Mouse (Mus musculus): ENCODE results near the gene Sag. TPM values are rescaled to one million over a fixed set of nuclear protein-coding genes. Genes with fewer than 3 reads are reported as not detected.

Sag gene
- polyA plus RNA-seq, 1 experiment from 2014 or later, result 3.2 TPM

GRCm38 (mm10) chr1:87856823-87857222 is 53.3 kb downstream of the Sag start:
- Histone ChIP-seq H3K4me1 (peaks cover 29% of the 10 kb centered on the region), H3K4me2 (no peak overlapping the region), H3K9ac (no peak overlapping the region), H3K9me3 (no peaks in the 10 kb centered on the region), H3K4me3 (no peak overlapping the region), H3K27ac (no peak overlapping the region), H3K27me3 (no peaks in the 10 kb centered on the region), H3K36me3 (no peaks in the 10 kb centered on the region)
- 76% methylated on average over 3 of the region's 3 CpGs for WGBS
- ATAC-seq (ENCODE audit: insufficient number of reproducible peaks, insufficient read depth, low FRiP score, low TSS enrichment, low read depth), result no peak

DNA sequence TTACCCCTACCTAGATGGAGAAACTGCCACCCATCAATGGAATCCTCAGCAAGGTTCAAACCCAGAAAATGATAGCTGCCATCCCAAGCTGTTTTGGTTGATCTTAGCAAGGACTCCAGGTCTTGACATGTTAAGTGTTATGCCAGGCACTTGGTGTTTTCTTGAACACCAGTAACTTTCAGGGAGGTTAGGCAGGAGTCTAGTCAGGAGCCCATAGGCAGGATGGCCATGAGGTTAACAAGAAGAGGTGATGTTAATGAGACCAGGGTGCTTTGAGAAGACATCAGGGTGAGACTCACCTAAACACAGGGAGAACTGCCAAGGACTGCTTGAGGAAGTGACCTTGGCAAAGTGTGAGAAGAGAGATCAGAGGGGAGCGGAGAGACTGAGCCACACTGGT is 54.6 kb downstream of the Sag start:
- peaks cover 24% of the 10 kb centered on the region for H3K4me1 ChIP-seq
- H3K9me3 ChIP-seq, result no peaks in the 10 kb centered on the region
- H3K27me3 ChIP-seq, result no peaks in the 10 kb centered on the region
- H3K36me3 ChIP-seq, result no peaks in the 10 kb centered on the region
- H3K27ac ChIP-seq, result no peak overlapping the region
- whole genome bisulfite sequencing, result 97% methylated on average over 1 of the region's 1 CpGs
- H3K9ac ChIP-seq, result no peak overlapping the region
- no peak overlapping the region for H3K4me2 ChIP-seq
- H3K4me3 ChIP-seq, result no peak overlapping the region
- ATAC-seq (ENCODE audit: insufficient number of reproducible peaks, insufficient read depth, low FRiP score, low TSS enrichment, low read depth), result no peak

- no peak overlapping the region for H3K27ac ChIP-seq
- peaks cover 26% of the 10 kb centered on the region for H3K4me1 ChIP-seq
- ATAC-seq (ENCODE audit: insufficient number of reproducible peaks, insufficient read depth, low FRiP score, low TSS enrichment, low read depth), result no peak
- 95% methylated on average over 2 of the region's 2 CpGs for WGBS
- H3K27me3 ChIP-seq, result no peaks in the 10 kb centered on the region
- no peak overlapping the region for H3K4me3 ChIP-seq
- no peaks in the 10 kb centered on the region for H3K9me3 ChIP-seq
- H3K4me2 ChIP-seq, result no peak overlapping the region
- no peaks in the 10 kb centered on the region for H3K36me3 ChIP-seq
- no peak overlapping the region for H3K9ac ChIP-seq
Observed at GRCm38 (mm10) chr1:87858529-87858928, 55.0 kb downstream of the Sag start.

DNA sequence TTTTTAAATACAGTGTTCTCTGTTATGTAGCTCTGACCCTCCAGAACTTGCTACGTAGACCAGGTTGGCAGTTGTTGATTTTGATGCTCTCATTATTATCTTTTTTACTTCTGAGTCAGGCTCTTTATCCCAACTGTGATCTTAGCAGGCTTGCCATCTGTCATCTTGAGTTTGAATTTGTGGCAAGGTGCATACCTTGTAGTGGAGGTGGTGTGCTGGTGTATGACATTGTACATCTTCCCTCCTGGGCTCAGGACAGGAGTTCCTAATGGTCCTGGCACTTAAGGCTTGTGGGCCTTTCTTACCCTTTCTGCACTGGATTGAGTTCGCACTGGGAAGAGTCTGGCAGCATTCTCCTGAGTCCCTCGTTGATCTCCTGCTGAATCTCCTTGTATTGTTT is 60.1 kb downstream of the Sag start:
- Histone ChIP-seq H3K4me1 (peaks cover 13% of the 10 kb centered on the region), H3K27ac (no peak overlapping the region), H3K9me3 (no peaks in the 10 kb centered on the region), H3K4me3 (no peak overlapping the region), H3K9ac (no peak overlapping the region), H3K36me3 (no peaks in the 10 kb centered on the region), H3K4me2 (no peak overlapping the region), H3K27me3 (no peaks in the 10 kb centered on the region)
- no peak for ATAC-seq (ENCODE audit: insufficient number of reproducible peaks, insufficient read depth, low FRiP score, low TSS enrichment, low read depth)
- 79% methylated on average over 3 of the region's 3 CpGs for WGBS

DNA sequence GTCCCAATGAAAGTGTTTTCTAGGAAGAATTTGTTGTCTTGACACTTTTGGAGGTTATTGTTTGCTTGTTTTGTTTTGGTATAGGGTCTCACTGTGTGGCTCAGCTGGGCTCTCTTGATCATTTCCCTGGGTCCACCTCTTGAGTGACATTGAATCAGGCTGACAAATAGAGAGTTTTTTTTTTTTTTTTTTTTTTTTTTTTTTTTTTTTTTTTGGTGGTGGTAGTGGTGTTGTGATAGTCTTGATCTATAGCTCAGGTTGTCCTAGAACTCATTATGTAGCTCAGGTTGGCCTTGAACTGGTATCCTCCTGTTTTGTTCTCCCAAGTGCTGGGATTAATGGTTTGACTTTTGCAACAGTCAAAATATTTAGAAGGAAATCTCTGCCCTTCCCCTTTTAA is 61.4 kb downstream of the Sag start:
- H3K4me3 ChIP-seq, result no peak overlapping the region
- no peaks in the 10 kb centered on the region for H3K36me3 ChIP-seq
- H3K27me3 ChIP-seq, result no peaks in the 10 kb centered on the region
- ATAC-seq (ENCODE audit: insufficient number of reproducible peaks, insufficient read depth, low FRiP score, low TSS enrichment, low read depth), result no peak
- H3K4me1 ChIP-seq, result peaks cover 13% of the 10 kb centered on the region
- no peak overlapping the region for H3K27ac ChIP-seq
- no peak overlapping the region for H3K9ac ChIP-seq
- H3K9me3 ChIP-seq, result no peaks in the 10 kb centered on the region
- H3K4me2 ChIP-seq, result no peak overlapping the region

DNA sequence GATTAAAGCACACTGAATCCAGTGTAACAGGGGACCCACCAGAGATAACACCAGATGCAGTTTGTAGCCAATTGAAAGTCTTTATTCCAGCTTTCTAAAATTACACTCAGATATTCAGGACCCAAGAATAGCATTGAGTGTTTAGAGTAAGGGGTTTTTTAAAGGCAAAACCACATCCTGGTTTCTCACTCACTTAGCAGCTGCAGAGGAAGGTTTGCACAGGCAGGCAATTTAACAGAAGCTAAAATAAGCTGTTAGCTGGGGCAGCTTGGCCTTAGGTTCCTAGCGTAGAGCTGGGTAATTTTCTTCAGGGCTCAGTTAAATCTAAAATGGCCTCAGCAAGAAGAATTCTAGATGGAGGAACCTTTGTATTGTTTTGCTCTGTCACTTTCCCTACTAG is 63.2 kb downstream of the Sag start:
- no peak overlapping the region for H3K27ac ChIP-seq
- H3K9me3 ChIP-seq, result no peaks in the 10 kb centered on the region
- H3K4me3 ChIP-seq, result no peak overlapping the region
- 84% methylated on average over 1 of the region's 1 CpGs for WGBS
- no peak overlapping the region for H3K4me2 ChIP-seq
- H3K36me3 ChIP-seq, result no peaks in the 10 kb centered on the region
- no peaks in the 10 kb centered on the region for H3K27me3 ChIP-seq
- H3K9ac ChIP-seq, result no peak overlapping the region
- peaks cover 22% of the 10 kb centered on the region for H3K4me1 ChIP-seq
- ATAC-seq (ENCODE audit: insufficient number of reproducible peaks, insufficient read depth, low FRiP score, low TSS enrichment, low read depth), result no peak

GRCm38 (mm10) chr1:87871546-87871945 is 68.1 kb downstream of the Sag start:
- Histone ChIP-seq H3K4me3 (no peak overlapping the region), H3K9me3 (no peaks in the 10 kb centered on the region), H3K27ac (no peak overlapping the region), H3K36me3 (no peaks in the 10 kb centered on the region), H3K4me1 (peaks cover 10% of the 10 kb centered on the region; the same call in 1 of the 2 replicates), H3K4me2 (no peak overlapping the region), H3K9ac (no peak overlapping the region), H3K27me3 (no peaks in the 10 kb centered on the region)
- ATAC-seq (ENCODE audit: insufficient number of reproducible peaks, insufficient read depth, low FRiP score, low TSS enrichment, low read depth), result no peak

DNA sequence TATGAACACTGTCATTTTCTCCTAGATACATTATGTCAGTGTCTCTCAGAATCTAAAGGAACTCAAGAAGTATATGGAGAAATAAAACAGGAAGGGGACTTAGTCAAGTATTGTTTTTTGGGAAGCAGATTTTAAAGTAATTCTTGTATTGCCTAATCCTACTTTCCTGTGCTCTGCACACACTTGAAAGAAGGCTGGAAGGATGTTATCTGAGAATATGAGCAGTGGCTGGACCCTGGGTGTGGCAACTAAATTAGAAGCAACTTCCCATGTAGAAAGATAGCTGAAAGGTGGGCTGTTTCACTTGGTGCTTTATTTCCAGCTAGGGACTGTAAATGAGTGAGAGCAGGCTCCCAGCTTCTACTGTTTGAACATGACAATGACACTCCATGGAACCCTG is 69.6 kb downstream of the Sag start:
- Histone ChIP-seq H3K4me2 (no peak overlapping the region), H3K9ac (no peak overlapping the region), H3K27ac (no peak overlapping the region), H3K9me3 (no peaks in the 10 kb centered on the region), H3K4me3 (no peak overlapping the region), H3K4me1 (peaks cover 24% of the 10 kb centered on the region), H3K36me3 (no peaks in the 10 kb centered on the region), H3K27me3 (no peaks in the 10 kb centered on the region)
- ATAC-seq (ENCODE audit: insufficient number of reproducible peaks, insufficient read depth, low FRiP score, low TSS enrichment, low read depth), result no peak

DNA sequence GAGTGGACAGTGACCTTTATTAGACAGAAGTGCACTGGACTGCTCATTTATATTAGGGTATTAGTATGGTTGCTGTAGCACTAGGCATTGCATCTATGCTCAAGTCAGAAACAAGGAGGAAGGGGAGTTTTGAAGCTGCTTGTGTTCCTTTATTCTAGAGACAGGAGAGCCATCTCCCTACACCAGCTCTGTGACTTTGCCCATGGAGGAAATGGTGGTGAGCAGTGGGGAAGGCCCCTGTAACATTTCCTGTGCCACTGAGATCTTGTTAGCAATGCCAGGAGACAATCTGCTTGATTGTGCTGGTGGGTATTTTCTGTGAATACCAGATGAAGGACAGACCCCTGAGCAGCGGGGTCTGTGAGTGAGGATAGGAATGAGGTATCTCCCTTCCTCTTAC is 72.6 kb downstream of the Sag start:
- H3K9me3 ChIP-seq, result no peaks in the 10 kb centered on the region
- no peak overlapping the region for H3K27ac ChIP-seq
- H3K27me3 ChIP-seq, result no peaks in the 10 kb centered on the region
- ATAC-seq (ENCODE audit: insufficient number of reproducible peaks, insufficient read depth, low FRiP score, low TSS enrichment, low read depth), result no peak
- peaks cover 38% of the 10 kb centered on the region for H3K4me1 ChIP-seq
- WGBS, result 95% methylated on average over 1 of the region's 1 CpGs
- no peak overlapping the region for H3K9ac ChIP-seq
- H3K36me3 ChIP-seq, result no peaks in the 10 kb centered on the region
- H3K4me3 ChIP-seq, result no peak overlapping the region
- H3K4me2 ChIP-seq, result no peak overlapping the region

- no peak for ATAC-seq (ENCODE audit: insufficient number of reproducible peaks, insufficient read depth, low FRiP score, low TSS enrichment, low read depth)
- Histone ChIP-seq H3K27ac (peak overlapping the region; percentile 73), H3K9me3 (no peaks in the 10 kb centered on the region), H3K4me2 (no peak overlapping the region), H3K4me3 (no peak overlapping the region), H3K4me1 (peaks cover 45% of the 10 kb centered on the region), H3K27me3 (no peaks in the 10 kb centered on the region), H3K9ac (no peak overlapping the region), H3K36me3 (peaks cover 7% of the 10 kb centered on the region)
- WGBS, result 64% methylated on average over 9 of the region's 9 CpGs
Observed at GRCm38 (mm10) chr1:87877552-87878283, 74.2 kb downstream of the Sag start.

GRCm38 (mm10) chr1:87879034-87879433 is 75.6 kb downstream of the Sag start:
- no peak overlapping the region for H3K27ac ChIP-seq
- no peak overlapping the region for H3K9ac ChIP-seq
- no peak overlapping the region for H3K4me3 ChIP-seq
- no peak overlapping the region for H3K4me2 ChIP-seq
- H3K9me3 ChIP-seq, result no peaks in the 10 kb centered on the region
- peaks cover 45% of the 10 kb centered on the region for H3K4me1 ChIP-seq
- H3K36me3 ChIP-seq, result peaks cover 16% of the 10 kb centered on the region
- H3K27me3 ChIP-seq, result no peaks in the 10 kb centered on the region
- ATAC-seq (ENCODE audit: insufficient number of reproducible peaks, insufficient read depth, low FRiP score, low TSS enrichment, low read depth), result no peak
- 88% methylated on average over 3 of the region's 3 CpGs for WGBS

DNA sequence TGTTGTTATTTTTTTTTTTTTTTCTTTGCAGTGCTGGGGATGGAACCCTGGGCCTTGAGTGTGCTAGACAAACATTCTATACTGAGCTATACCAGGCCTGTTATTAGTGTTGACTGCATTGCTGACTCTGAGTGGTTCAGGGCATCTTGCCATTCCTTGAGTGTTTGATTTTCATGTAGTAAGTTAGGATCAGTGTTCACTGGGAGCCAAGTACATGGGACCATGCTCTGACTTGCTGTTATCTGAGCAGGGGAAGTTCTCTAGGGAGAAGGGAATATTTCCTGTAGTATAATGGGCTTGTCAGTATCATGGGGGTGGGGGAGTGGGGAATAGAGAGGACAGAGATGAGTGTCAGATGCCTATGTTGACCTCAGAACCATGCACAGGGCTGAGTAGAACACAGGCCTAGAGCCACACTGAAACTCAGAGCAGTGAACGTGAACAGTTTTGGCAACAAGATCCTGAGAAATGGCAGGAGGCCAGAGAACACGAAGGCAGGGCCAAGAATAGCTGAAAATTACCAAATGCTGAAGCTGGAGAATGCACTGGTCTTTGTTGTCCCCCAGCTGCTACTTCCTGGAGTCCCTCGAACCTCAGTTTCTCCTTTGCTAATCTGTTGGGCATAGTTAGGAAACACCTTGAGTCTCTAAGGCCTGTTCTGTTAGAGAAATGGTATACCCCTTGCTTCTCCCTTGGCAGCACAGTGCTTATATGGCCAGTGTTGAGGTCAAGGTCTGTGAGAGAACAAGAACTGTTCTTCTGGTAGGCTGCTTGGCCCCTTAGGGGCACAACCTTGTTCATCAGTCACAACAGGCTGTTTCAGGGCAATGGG is 76.2 kb downstream of the Sag start:
- H3K4me1 ChIP-seq, result peaks cover 45% of the 10 kb centered on the region
- no peak overlapping the region for H3K9ac ChIP-seq
- H3K4me2 ChIP-seq, result no peak overlapping the region
- peak overlapping the region; percentile 68 for H3K27ac ChIP-seq
- H3K27me3 ChIP-seq, result no peaks in the 10 kb centered on the region
- no peaks in the 10 kb centered on the region for H3K9me3 ChIP-seq
- 37% methylated on average over 3 of the region's 3 CpGs for WGBS
- no peak for ATAC-seq (ENCODE audit: insufficient number of reproducible peaks, insufficient read depth, low FRiP score, low TSS enrichment, low read depth)
- peaks cover 22% of the 10 kb centered on the region for H3K36me3 ChIP-seq
- no peak overlapping the region for H3K4me3 ChIP-seq
